Comparison of ENCODE assay signal across 23 mouse cellular contexts in genomic region chr19:4623419-4623818, GRCm38 (mm10). TPM values are rescaled to one million over a fixed set of nuclear protein-coding genes. Genes with fewer than 3 reads are reported as not detected.
A peak's percentile ranks its signal among the peaks of the same experiment; 100 is the strongest.
DNase-seq lines count a peak whose midpoint lies in the region; ATAC-seq and TF ChIP-seq lines count a peak whose summit lies in the region.
"Had no signal": no experiment of that assay in that cellular context is flagged by ENCODE, and none has a peak within 500 bp of the region (broad histone marks: within the 10 kb centered on the region; RNA-seq: fewer than 3 reads in every experiment).

No protein-coding gene starts in this region.

- H3K4me1 ChIP-seq in forebrain, embryonic 10.5 days: peaks cover 45% of the 10 kb centered on the region
- peaks cover 20% of the 10 kb centered on the region for H3K4me1 ChIP-seq in forebrain, embryonic 16.5 days (replicated peaks; ENCODE audit: control insufficient read depth, insufficient read depth, low read length)
- peaks cover 13% of the 10 kb centered on the region; the same call in 1 of the 2 replicates for H3K4me1 ChIP-seq in kidney, adult 2 months (ENCODE audit: control insufficient read depth, insufficient read depth, low read length)
- peaks cover 41% of the 10 kb centered on the region for H3K4me1 ChIP-seq in embryonic facial prominence, embryonic 10.5 days

- TF ChIP-seq CTCF in kidney, adult 2 months (conservative IDR thresholded peaks at IDR 0.05; ENCODE audit: insufficient read depth, insufficient read length, low read depth, low read length): no peak

- 97% methylated on average over 9 of the region's 9 CpGs for WGBS in forebrain, embryonic 10.5 days
- 97% methylated on average over 9 of the region's 9 CpGs for WGBS in forebrain, embryonic 16.5 days
- 91% methylated on average over 9 of the region's 9 CpGs for WGBS in kidney, adult 2 months
- 96% methylated on average over 9 of the region's 9 CpGs for WGBS in embryonic facial prominence, embryonic 10.5 days

- no peak overlapping the region for H3K27ac ChIP-seq in forebrain, embryonic 10.5 days
- no peak overlapping the region for H3K27ac ChIP-seq in forebrain, embryonic 16.5 days (ENCODE audit: low read length)
- no peak overlapping the region for H3K27ac ChIP-seq in kidney, adult 2 months (ENCODE audit: insufficient read depth, low read depth, low read length)
- no peak overlapping the region for H3K27ac ChIP-seq in embryonic facial prominence, embryonic 10.5 days (replicated peaks)
- H3K27ac ChIP-seq: embryonic facial prominence, embryonic 12.5 days; embryonic facial prominence, embryonic 15.5 days; forebrain, embryonic 12.5 days; forebrain, embryonic 15.5 days; heart, embryonic 13.5 days; hindbrain, embryonic 12.5 days; hindbrain, embryonic 15.5 days had no signal

- H3K9me3 ChIP-seq in forebrain, embryonic 10.5 days: no peaks in the 10 kb centered on the region
- H3K9me3 ChIP-seq in forebrain, embryonic 16.5 days (ENCODE audit: control insufficient read depth, low read length): no peaks in the 10 kb centered on the region
- no peaks in the 10 kb centered on the region for H3K9me3 ChIP-seq in embryonic facial prominence, embryonic 10.5 days
- H3K9me3 ChIP-seq: embryonic facial prominence, embryonic 12.5 days; embryonic facial prominence, embryonic 15.5 days; forebrain, embryonic 12.5 days; forebrain, embryonic 15.5 days; heart, embryonic 13.5 days; hindbrain, embryonic 12.5 days; hindbrain, embryonic 15.5 days had no signal

- peaks cover 43% of the 10 kb centered on the region for H3K36me3 ChIP-seq in forebrain, embryonic 10.5 days (replicated peaks)
- peaks cover 3% of the 10 kb centered on the region; the same call in 1 of the 2 replicates for H3K36me3 ChIP-seq in forebrain, embryonic 16.5 days (ENCODE audit: control insufficient read depth, insufficient read depth)
- H3K36me3 ChIP-seq in kidney, adult 2 months (ENCODE audit: control insufficient read depth, insufficient read depth, low read length): no peaks in the 10 kb centered on the region
- H3K36me3 ChIP-seq in embryonic facial prominence, embryonic 10.5 days (replicated peaks): peaks cover 47% of the 10 kb centered on the region

- peak overlapping the region; percentile 11; the same call in 1 of the 2 replicates for H3K4me3 ChIP-seq in forebrain, embryonic 10.5 days
- no peak overlapping the region for H3K4me3 ChIP-seq in forebrain, embryonic 16.5 days (replicated peaks; ENCODE audit: low read length)
- H3K4me3 ChIP-seq in kidney, adult 2 months (ENCODE audit: insufficient read depth, low read depth, low read length): no peak overlapping the region
- peak overlapping the region; percentile 15; the same call in 1 of the 2 replicates for H3K4me3 ChIP-seq in embryonic facial prominence, embryonic 10.5 days
- H3K4me3 ChIP-seq: embryonic facial prominence, embryonic 12.5 days; embryonic facial prominence, embryonic 15.5 days; forebrain, embryonic 12.5 days; heart, embryonic 13.5 days; hindbrain, embryonic 12.5 days; hindbrain, embryonic 15.5 days had no signal

- no peak for TF ChIP-seq POLR2A in kidney, adult 2 months (IDR thresholded peaks at IDR 0.05; ENCODE audit: low read depth, low read length)

- no peaks in the 10 kb centered on the region for H3K27me3 ChIP-seq in forebrain, embryonic 10.5 days (ENCODE audit: poor library complexity, severe bottlenecking)
- no peaks in the 10 kb centered on the region for H3K27me3 ChIP-seq in forebrain, embryonic 16.5 days (replicated peaks; ENCODE audit: control insufficient read depth, insufficient read depth, low read length)
- H3K27me3 ChIP-seq in kidney, adult 2 months (replicated peaks; ENCODE audit: control insufficient read depth, insufficient read depth, low read length): no peaks in the 10 kb centered on the region
- H3K27me3 ChIP-seq in embryonic facial prominence, embryonic 10.5 days (replicated peaks; ENCODE audit: low read depth, poor library complexity, severe bottlenecking): no peaks in the 10 kb centered on the region
- H3K27me3 ChIP-seq: embryonic facial prominence, embryonic 12.5 days; embryonic facial prominence, embryonic 15.5 days; forebrain, embryonic 12.5 days; forebrain, embryonic 15.5 days; heart, embryonic 13.5 days; hindbrain, embryonic 12.5 days; hindbrain, embryonic 15.5 days had no signal

- ATAC-seq in forebrain, embryonic 16.5 days: no peak
- ATAC-seq: activated CD4-positive, CD25-positive, alpha-beta regulatory T cell, adult 4 months; forebrain, embryonic 15.5 days; intestine, postnatal 0 days had no signal

- no peak overlapping the region for H3K9ac ChIP-seq in forebrain, embryonic 16.5 days (replicated peaks; ENCODE audit: low read depth, low read length)
- H3K9ac ChIP-seq: embryonic facial prominence, embryonic 12.5 days; embryonic facial prominence, embryonic 15.5 days; forebrain, embryonic 12.5 days; forebrain, embryonic 15.5 days; hindbrain, embryonic 12.5 days; hindbrain, embryonic 15.5 days had no signal

- peak; percentile 44 for DNase-seq in cerebellum, adult 11-12 months
- DNase-seq in cerebellum, postnatal 14 days: no peak
- DNase-seq in forebrain, embryonic 10.5 days (ENCODE audit: extremely low spot score, low spot score): no peak
- DNase-seq in kidney, adult 18-20 months: peak; percentile 6
- no peak for DNase-seq in kidney, adult 2 months
- no peak for DNase-seq in embryonic facial prominence, embryonic 10.5 days (ENCODE audit: low spot score)
- DNase-seq in neural tube, embryonic 10.5 days (ENCODE audit: extremely low spot score, low spot score): no peak
- DNase-seq: adrenal gland, postnatal 10 days; adrenal gland, postnatal 36 days; cerebellum, postnatal 10 days; gastrocnemius, postnatal 10 days; gastrocnemius, postnatal 36 days; heart, postnatal 14 days had no signal

- no peak overlapping the region for H3K4me2 ChIP-seq in forebrain, embryonic 16.5 days (ENCODE audit: low read length)
- H3K4me2 ChIP-seq: embryonic facial prominence, embryonic 15.5 days; forebrain, embryonic 15.5 days; heart, embryonic 13.5 days; hindbrain, embryonic 12.5 days had no signal

RNA-seq across cellular contexts. Expression of gene Rce1, which starts 2.0 kb away (rescaled TPM):
- 84.3 and 84.9 TPM in 2 replicates for polyA plus RNA-seq in forebrain, embryonic 10.5 days (2016; fragmentation: Nextera tagmentation; extraction: Ambion mirVana)
- 53.8 and 59.0 TPM in 2 replicates for polyA plus RNA-seq in forebrain, embryonic 16.5 days (2015; fragmentation: Nextera tagmentation; extraction: Ambion mirVana)
- 82.2 and 92.8 TPM in 2 replicates for polyA plus RNA-seq in kidney, adult 2 months (2012; rRNA removed)
- polyA plus RNA-seq in embryonic facial prominence, embryonic 10.5 days (2016; fragmentation: Nextera tagmentation; extraction: Ambion mirVana): 75.5 and 82.9 TPM in 2 replicates

RNA-seq across cellular contexts. Expression of gene Lrfn4, which starts 8.0 kb away (rescaled TPM):
- polyA plus RNA-seq in forebrain, embryonic 10.5 days (2016; fragmentation: Nextera tagmentation; extraction: Ambion mirVana): 5.0 and 5.7 TPM in 2 replicates
- 8.9 and 9.2 TPM in 2 replicates for polyA plus RNA-seq in forebrain, embryonic 16.5 days (2015; fragmentation: Nextera tagmentation; extraction: Ambion mirVana)
- 6.1 and 8.7 TPM in 2 replicates for polyA plus RNA-seq in kidney, adult 2 months (2012; rRNA removed)
- 6.8 TPM in 2 replicates for polyA plus RNA-seq in embryonic facial prominence, embryonic 10.5 days (2016; fragmentation: Nextera tagmentation; extraction: Ambion mirVana)

Comparison
In these comparisons a context has a peak if more than half of its experiments do, and no peak if none do; other contexts are left out.
1. DNase-seq: peak in cerebellum, adult 11-12 months (single experiment) and kidney, adult 18-20 months (single experiment); none in cerebellum, postnatal 14 days (0 of 2), forebrain, embryonic 10.5 days (single experiment), kidney, adult 2 months (single experiment), embryonic facial prominence, embryonic 10.5 days (single experiment) and neural tube, embryonic 10.5 days (single experiment).
2. H3K4me3 ChIP-seq: peak in forebrain, embryonic 10.5 days (single experiment) and embryonic facial prominence, embryonic 10.5 days (single experiment); none in forebrain, embryonic 16.5 days (single experiment) and kidney, adult 2 months (single experiment).